Mouse (Mus musculus): ENCODE measurements at regions not wholly inside any gene's neighbourhood (a gene's known extent, or its start where the extent isn't known, plus 50 kb on each side); places are given as distances from the start of the nearest gene placed in this dataset.

- no peaks in the 10 kb centered on the region for H3K27me3 ChIP-seq (replicated peaks)
- no peak for ATAC-seq (ENCODE audit: low FRiP score, low read depth)
- no peaks in the 10 kb centered on the region for H3K4me1 ChIP-seq
- H3K36me3 ChIP-seq, result no peaks in the 10 kb centered on the region
- WGBS, result 45% methylated on average over 5 of the region's 5 CpGs
- H3K4me2 ChIP-seq (replicated peaks), result no peak overlapping the region
- no peak overlapping the region for H3K9ac ChIP-seq
- H3K9me3 ChIP-seq, result no peaks in the 10 kb centered on the region
- H3K27ac ChIP-seq, result no peak overlapping the region
- no peak overlapping the region for H3K4me3 ChIP-seq
Measured at GRCm38 (mm10) chr16:95869501-95869900, 121.3 kb downstream of the Psmg1 start.

GRCm38 (mm10) chr16:95868896-95869295 is 121.9 kb downstream of the Psmg1 start:
- WGBS, result 88% methylated on average over 1 of the region's 1 CpGs
- no peaks in the 10 kb centered on the region for H3K9me3 ChIP-seq
- H3K36me3 ChIP-seq, result no peaks in the 10 kb centered on the region
- no peaks in the 10 kb centered on the region for H3K27me3 ChIP-seq (replicated peaks)
- H3K4me2 ChIP-seq (replicated peaks), result no peak overlapping the region
- H3K27ac ChIP-seq, result no peak overlapping the region
- no peak overlapping the region for H3K9ac ChIP-seq
- no peaks in the 10 kb centered on the region for H3K4me1 ChIP-seq
- ATAC-seq (ENCODE audit: low FRiP score, low read depth), result no peak
- H3K4me3 ChIP-seq, result no peak overlapping the region

- H3K4me3 ChIP-seq, result no peak overlapping the region
- no peaks in the 10 kb centered on the region for H3K9me3 ChIP-seq
- 87% methylated on average over 9 of the region's 9 CpGs for WGBS
- no peaks in the 10 kb centered on the region for H3K27me3 ChIP-seq (replicated peaks)
- H3K27ac ChIP-seq, result no peak overlapping the region
- no peak overlapping the region for H3K9ac ChIP-seq
- no peaks in the 10 kb centered on the region for H3K4me1 ChIP-seq
- no peaks in the 10 kb centered on the region for H3K36me3 ChIP-seq
- no peak overlapping the region for H3K4me2 ChIP-seq (replicated peaks)
- ATAC-seq (ENCODE audit: low FRiP score, low read depth), result no peak
Measured at GRCm38 (mm10) chr16:95867516-95867915, 123.2 kb downstream of the Psmg1 start.

- Histone ChIP-seq H3K4me1 (no peaks in the 10 kb centered on the region), H3K4me3 (no peak overlapping the region), H3K36me3 (no peaks in the 10 kb centered on the region), H3K9me3 (no peaks in the 10 kb centered on the region), H3K4me2 (replicated peaks) (no peak overlapping the region), H3K9ac (no peak overlapping the region), H3K27ac (no peak overlapping the region), H3K27me3 (replicated peaks) (no peaks in the 10 kb centered on the region)
- ATAC-seq (ENCODE audit: low FRiP score, low read depth), result no peak
- WGBS, result 100% methylated on average over 1 of the region's 1 CpGs
Measured at GRCm38 (mm10) chr16:95866866-95867420, 123.8 kb downstream of the Psmg1 start.

GRCm38 (mm10) chr16:95865603-95866002 is 125.2 kb downstream of the Psmg1 start:
- Histone ChIP-seq H3K9me3 (no peaks in the 10 kb centered on the region), H3K4me1 (no peaks in the 10 kb centered on the region), H3K9ac (no peak overlapping the region), H3K4me3 (no peak overlapping the region), H3K4me2 (replicated peaks) (no peak overlapping the region), H3K27me3 (replicated peaks) (no peaks in the 10 kb centered on the region), H3K36me3 (no peaks in the 10 kb centered on the region), H3K27ac (no peak overlapping the region)
- no peak for ATAC-seq (ENCODE audit: low FRiP score, low read depth)
- 88% methylated on average over 1 of the region's 1 CpGs for WGBS

- H3K27me3 ChIP-seq (replicated peaks), result no peaks in the 10 kb centered on the region
- no peak overlapping the region for H3K27ac ChIP-seq
- 82% methylated on average over 4 of the region's 4 CpGs for WGBS
- H3K4me3 ChIP-seq, result no peak overlapping the region
- no peaks in the 10 kb centered on the region for H3K4me1 ChIP-seq
- no peaks in the 10 kb centered on the region for H3K9me3 ChIP-seq
- no peak overlapping the region for H3K9ac ChIP-seq
- H3K4me2 ChIP-seq (replicated peaks), result no peak overlapping the region
- ATAC-seq (ENCODE audit: low FRiP score, low read depth), result no peak
- no peaks in the 10 kb centered on the region for H3K36me3 ChIP-seq
Measured at GRCm38 (mm10) chr16:95864646-95865045, 126.1 kb downstream of the Psmg1 start.

- 76% methylated on average over 13 of the region's 13 CpGs for WGBS
- H3K36me3 ChIP-seq, result no peaks in the 10 kb centered on the region
- H3K4me3 ChIP-seq, result no peak overlapping the region
- H3K9me3 ChIP-seq, result no peaks in the 10 kb centered on the region
- no peak overlapping the region for H3K9ac ChIP-seq
- H3K4me1 ChIP-seq, result no peaks in the 10 kb centered on the region
- H3K27ac ChIP-seq, result no peak overlapping the region
- H3K4me2 ChIP-seq (replicated peaks), result no peak overlapping the region
- ATAC-seq (ENCODE audit: low FRiP score, low read depth), result no peak
- no peaks in the 10 kb centered on the region for H3K27me3 ChIP-seq (replicated peaks)
Measured at GRCm38 (mm10) chr16:95864106-95864505, 126.7 kb downstream of the Psmg1 start.

- no peak for ATAC-seq (ENCODE audit: low FRiP score, low read depth)
Measured at GRCm38 (mm10) chr16:95863565-95863964, 127.2 kb downstream of the Psmg1 start.

GRCm38 (mm10) chr16:95862621-95863020 is 128.1 kb downstream of the Psmg1 start:
- no peak overlapping the region for H3K4me2 ChIP-seq (replicated peaks)
- no peak for ATAC-seq (ENCODE audit: low FRiP score, low read depth)
- H3K9ac ChIP-seq, result no peak overlapping the region
- no peak overlapping the region for H3K27ac ChIP-seq
- 84% methylated on average over 3 of the region's 3 CpGs for WGBS
- H3K27me3 ChIP-seq (replicated peaks), result no peaks in the 10 kb centered on the region
- no peak overlapping the region for H3K4me3 ChIP-seq
- no peaks in the 10 kb centered on the region for H3K4me1 ChIP-seq
- no peaks in the 10 kb centered on the region for H3K9me3 ChIP-seq
- H3K36me3 ChIP-seq, result no peaks in the 10 kb centered on the region

More at GRCm38 (mm10) chr16:95863565-95863964, 127.2 kb downstream of the Psmg1 start:
- Histone ChIP-seq H3K4me2 (replicated peaks) (no peak overlapping the region), H3K4me1 (no peaks in the 10 kb centered on the region), H3K9me3 (no peaks in the 10 kb centered on the region), H3K36me3 (no peaks in the 10 kb centered on the region), H3K9ac (no peak overlapping the region), H3K4me3 (no peak overlapping the region), H3K27ac (no peak overlapping the region), H3K27me3 (replicated peaks) (no peaks in the 10 kb centered on the region)
- WGBS, result 84% methylated on average over 4 of the region's 4 CpGs

- H3K4me1 ChIP-seq, result no peaks in the 10 kb centered on the region
Measured at GRCm38 (mm10) chr16:95861231-95861690, 129.5 kb downstream of the Psmg1 start.

GRCm38 (mm10) chr16:95860810-95861209 is 129.9 kb downstream of the Psmg1 start:
- no peak for ATAC-seq (ENCODE audit: low FRiP score, low read depth)
- Histone ChIP-seq H3K9me3 (no peaks in the 10 kb centered on the region), H3K27me3 (replicated peaks) (no peaks in the 10 kb centered on the region), H3K9ac (no peak overlapping the region), H3K4me1 (no peaks in the 10 kb centered on the region), H3K36me3 (no peaks in the 10 kb centered on the region), H3K4me2 (replicated peaks) (no peak overlapping the region), H3K4me3 (no peak overlapping the region), H3K27ac (no peak overlapping the region)
- WGBS, result 94% methylated on average over 9 of the region's 9 CpGs

More at GRCm38 (mm10) chr16:95861231-95861690, 129.5 kb downstream of the Psmg1 start:
- no peak for ATAC-seq (ENCODE audit: low FRiP score, low read depth)
- Histone ChIP-seq H3K4me3 (no peak overlapping the region), H3K4me2 (replicated peaks) (no peak overlapping the region), H3K36me3 (no peaks in the 10 kb centered on the region), H3K9ac (no peak overlapping the region), H3K27me3 (replicated peaks) (no peaks in the 10 kb centered on the region), H3K9me3 (no peaks in the 10 kb centered on the region), H3K27ac (no peak overlapping the region)
- 86% methylated on average over 12 of the region's 12 CpGs for WGBS

GRCm38 (mm10) chr16:95860111-95860510 is 130.6 kb downstream of the Psmg1 start:
- WGBS, result 76% methylated on average over 5 of the region's 5 CpGs
- Histone ChIP-seq H3K36me3 (no peaks in the 10 kb centered on the region), H3K27ac (no peak overlapping the region), H3K4me2 (replicated peaks) (no peak overlapping the region), H3K9ac (no peak overlapping the region), H3K27me3 (replicated peaks) (no peaks in the 10 kb centered on the region), H3K4me3 (no peak overlapping the region), H3K9me3 (no peaks in the 10 kb centered on the region), H3K4me1 (no peaks in the 10 kb centered on the region)
- no peak for ATAC-seq (ENCODE audit: low FRiP score, low read depth)

- Histone ChIP-seq H3K4me2 (replicated peaks) (no peak overlapping the region), H3K9me3 (no peaks in the 10 kb centered on the region), H3K27ac (no peak overlapping the region), H3K9ac (no peak overlapping the region), H3K36me3 (no peaks in the 10 kb centered on the region), H3K4me3 (no peak overlapping the region), H3K27me3 (replicated peaks) (no peaks in the 10 kb centered on the region), H3K4me1 (no peaks in the 10 kb centered on the region)
- no peak for ATAC-seq (ENCODE audit: low FRiP score, low read depth)
- 89% methylated on average over 3 of the region's 3 CpGs for WGBS
Measured at GRCm38 (mm10) chr16:95857403-95857802, 133.4 kb downstream of the Psmg1 start.
